Mouse (Mus musculus): ENCODE results near the gene Stat5b. TPM values are rescaled to one million over a fixed set of nuclear protein-coding genes. Genes with fewer than 3 reads are reported as not detected.

Gene Stat5b
- polyA plus RNA-seq, 1 experiment from 2014 or later, result 22.5 TPM

DNA sequence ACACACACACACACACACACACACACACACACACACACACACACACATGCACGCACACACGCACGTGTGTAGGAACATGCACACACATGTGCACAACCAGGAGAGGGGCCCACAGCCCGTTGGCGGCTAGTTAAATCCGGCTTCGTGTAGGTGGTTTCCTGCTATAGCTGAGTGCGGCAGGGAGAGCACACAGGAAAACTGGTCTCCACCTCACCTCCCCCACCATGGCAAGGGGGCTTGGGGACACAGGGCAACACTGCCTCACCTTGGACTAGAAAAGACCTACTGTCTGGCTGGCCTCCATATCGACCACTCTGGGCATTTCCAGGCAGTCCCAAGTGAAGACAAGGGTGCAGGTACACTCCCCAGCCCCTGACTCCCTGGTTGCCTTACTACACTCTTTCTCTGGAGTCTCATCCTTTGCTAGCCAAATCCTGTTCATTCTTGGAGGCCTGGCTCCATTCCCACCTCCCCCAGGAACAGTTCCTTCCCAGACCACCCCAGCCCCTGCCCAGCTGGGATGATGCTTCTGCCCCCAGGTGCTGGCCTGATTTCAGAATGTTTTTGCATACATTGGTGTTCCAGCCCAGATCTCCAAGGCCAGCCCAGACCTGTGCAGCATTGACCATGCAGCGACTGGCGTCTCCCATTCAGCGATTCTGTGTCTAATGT lies 96.4 kb downstream of the Stat5b start:
- no peak overlapping the region for H3K9ac ChIP-seq (replicated peaks; ENCODE audit: low read length)
- H3K4me1 ChIP-seq (ENCODE audit: insufficient read depth, low read length), result peaks cover 8% of the 10 kb centered on the region; the same call in 1 of the 2 replicates
- 84% methylated on average over 12 of the region's 12 CpGs for WGBS
- H3K4me2 ChIP-seq (replicated peaks; ENCODE audit: low read depth, low read length), result no peak overlapping the region
- peaks cover 12% of the 10 kb centered on the region for H3K27me3 ChIP-seq (ENCODE audit: insufficient read depth, low read length)
- H3K9me3 ChIP-seq (ENCODE audit: low read length), result no peaks in the 10 kb centered on the region
- H3K4me3 ChIP-seq (ENCODE audit: low read length), result no peak overlapping the region
- no peak overlapping the region for H3K27ac ChIP-seq (ENCODE audit: low read length)
- no peaks in the 10 kb centered on the region for H3K36me3 ChIP-seq (ENCODE audit: insufficient read depth, low read length)
- ATAC-seq (ENCODE audit: low FRiP score, low TSS enrichment), result no peak

DNA sequence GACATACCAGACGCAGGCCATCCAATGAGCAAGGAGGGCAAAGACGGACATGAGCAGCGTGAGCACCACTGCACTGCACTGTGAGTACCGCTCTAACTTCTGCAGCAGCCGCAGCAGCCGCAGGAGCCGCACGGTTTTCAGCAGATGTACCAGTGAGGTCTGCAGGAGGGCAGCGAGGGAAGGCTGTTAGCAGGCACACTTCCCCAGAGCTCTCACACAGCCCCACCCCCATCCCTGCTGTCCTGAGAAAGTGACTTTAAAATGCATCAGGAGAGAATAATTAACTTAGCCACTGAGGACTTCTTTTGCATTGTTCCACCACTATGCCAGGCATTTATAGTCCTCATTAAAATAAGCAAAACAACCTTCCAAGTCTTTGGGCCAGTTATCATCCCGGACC lies 98.2 kb downstream of the Stat5b start:
- ATAC-seq (ENCODE audit: low FRiP score, low TSS enrichment), result peak; percentile 63; the same call in 1 of the 2 replicates
- no peaks in the 10 kb centered on the region for H3K9me3 ChIP-seq (ENCODE audit: low read length)
- H3K4me1 ChIP-seq (ENCODE audit: insufficient read depth, low read length), result peaks cover 6% of the 10 kb centered on the region; the same call in 1 of the 2 replicates
- H3K4me2 ChIP-seq (replicated peaks; ENCODE audit: low read depth, low read length), result no peak overlapping the region
- H3K4me3 ChIP-seq (ENCODE audit: low read length), result no peak overlapping the region
- 0 out of 2 replicates have a peak, but pooled peaks cover 10% of the 10 kb centered on the region for H3K27me3 ChIP-seq (ENCODE audit: insufficient read depth, low read length)
- no peaks in the 10 kb centered on the region for H3K36me3 ChIP-seq (ENCODE audit: insufficient read depth, low read length)
- H3K27ac ChIP-seq (ENCODE audit: low read length), result no peak overlapping the region
- 27% methylated on average over 10 of the region's 10 CpGs for WGBS
- H3K9ac ChIP-seq (replicated peaks; ENCODE audit: low read length), result no peak overlapping the region

DNA sequence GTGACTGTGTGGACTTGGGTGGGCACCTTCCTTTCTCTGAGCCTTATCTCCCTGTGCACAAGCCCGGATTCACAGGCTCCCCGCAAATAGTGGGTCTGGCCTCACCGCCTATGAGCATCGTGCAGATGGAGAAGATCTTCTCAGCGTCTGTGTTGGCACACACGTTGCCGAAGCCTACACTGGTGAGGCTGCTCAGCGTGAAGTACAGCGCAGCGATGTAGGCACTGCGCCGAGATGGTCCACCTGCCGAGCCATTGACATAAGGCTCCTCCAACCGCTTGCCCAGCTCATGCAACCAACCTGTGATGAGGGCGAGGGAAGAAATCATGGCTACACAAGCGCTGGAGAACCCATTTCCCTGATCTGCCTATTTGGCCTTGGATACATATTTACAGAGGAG lies 100.4 kb downstream of the Stat5b start:
- 90% methylated on average over 16 of the region's 16 CpGs for WGBS
- Histone ChIP-seq H3K4me1 (ENCODE audit: insufficient read depth, low read length) (peaks cover 6% of the 10 kb centered on the region; the same call in 1 of the 2 replicates), H3K9me3 (ENCODE audit: low read length) (no peaks in the 10 kb centered on the region), H3K27me3 (ENCODE audit: insufficient read depth, low read length) (0 out of 2 replicates have a peak, but pooled peaks cover 10% of the 10 kb centered on the region), H3K36me3 (ENCODE audit: insufficient read depth, low read length) (no peaks in the 10 kb centered on the region), H3K4me2 (replicated peaks; ENCODE audit: low read depth, low read length) (no peak overlapping the region), H3K4me3 (ENCODE audit: low read length) (no peak overlapping the region), H3K27ac (ENCODE audit: low read length) (no peak overlapping the region), H3K9ac (replicated peaks; ENCODE audit: low read length) (no peak overlapping the region)
- ATAC-seq (ENCODE audit: low FRiP score, low TSS enrichment), result no peak

DNA sequence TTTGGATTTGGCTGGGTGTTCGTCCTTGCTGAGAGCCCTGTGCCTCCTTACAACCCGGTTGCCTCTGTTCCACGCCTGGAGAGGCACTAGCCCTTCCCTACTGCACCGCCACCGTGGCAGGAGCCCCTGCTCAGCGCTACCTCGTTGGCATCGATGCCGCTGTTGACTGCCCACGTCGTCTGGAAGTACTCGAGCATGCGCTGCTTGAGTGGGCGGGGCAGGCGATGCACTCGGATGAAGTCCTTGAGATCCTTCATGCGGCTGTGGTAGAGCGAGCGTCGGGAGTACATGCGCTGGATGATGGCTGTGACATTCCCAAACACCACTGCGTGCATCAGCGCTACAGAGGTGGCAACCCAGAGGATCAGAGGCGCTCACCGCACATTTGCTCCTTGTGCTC lies 101.1 kb downstream of the Stat5b start:
- no peak for ATAC-seq (ENCODE audit: low FRiP score, low TSS enrichment)
- Histone ChIP-seq H3K9me3 (ENCODE audit: low read length) (no peaks in the 10 kb centered on the region), H3K27ac (ENCODE audit: low read length) (no peak overlapping the region), H3K4me3 (ENCODE audit: low read length) (no peak overlapping the region), H3K4me2 (replicated peaks; ENCODE audit: low read depth, low read length) (no peak overlapping the region), H3K9ac (replicated peaks; ENCODE audit: low read length) (no peak overlapping the region), H3K27me3 (ENCODE audit: insufficient read depth, low read length) (0 out of 2 replicates have a peak, but pooled peaks cover 10% of the 10 kb centered on the region), H3K36me3 (ENCODE audit: insufficient read depth, low read length) (no peaks in the 10 kb centered on the region), H3K4me1 (ENCODE audit: insufficient read depth, low read length) (peaks cover 6% of the 10 kb centered on the region; the same call in 1 of the 2 replicates)
- 44% methylated on average over 25 of the region's 25 CpGs for WGBS

DNA sequence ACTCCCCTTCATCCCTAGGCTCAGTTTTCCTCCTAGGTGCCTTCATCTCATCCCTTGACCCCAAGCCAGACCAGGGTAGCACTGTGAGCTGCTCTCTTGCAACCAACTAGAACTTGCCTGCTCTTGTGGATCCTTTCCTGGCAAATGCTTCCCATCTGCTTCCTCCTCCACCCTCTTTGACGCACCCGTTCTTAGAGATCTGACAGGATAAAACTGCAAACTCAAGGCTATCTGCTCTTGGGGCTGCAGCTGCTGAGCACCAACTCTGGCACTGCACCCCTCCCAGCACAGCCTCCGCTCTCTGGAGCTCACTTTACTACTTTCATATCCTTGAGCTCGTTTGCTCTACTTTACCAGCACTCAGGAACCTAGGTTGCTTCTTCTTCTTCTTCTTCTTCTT lies 101.9 kb downstream of the Stat5b start:
- Histone ChIP-seq H3K4me2 (replicated peaks; ENCODE audit: low read depth, low read length) (no peak overlapping the region), H3K27me3 (ENCODE audit: insufficient read depth, low read length) (0 out of 2 replicates have a peak, but pooled peaks cover 10% of the 10 kb centered on the region), H3K9ac (replicated peaks; ENCODE audit: low read length) (no peak overlapping the region), H3K9me3 (ENCODE audit: low read length) (no peaks in the 10 kb centered on the region), H3K27ac (ENCODE audit: low read length) (no peak overlapping the region), H3K4me3 (ENCODE audit: low read length) (no peak overlapping the region), H3K36me3 (ENCODE audit: insufficient read depth, low read length) (no peaks in the 10 kb centered on the region), H3K4me1 (ENCODE audit: insufficient read depth, low read length) (peaks cover 6% of the 10 kb centered on the region; the same call in 1 of the 2 replicates)
- ATAC-seq (ENCODE audit: low FRiP score, low TSS enrichment), result no peak
- 72% methylated on average over 4 of the region's 4 CpGs for WGBS

DNA sequence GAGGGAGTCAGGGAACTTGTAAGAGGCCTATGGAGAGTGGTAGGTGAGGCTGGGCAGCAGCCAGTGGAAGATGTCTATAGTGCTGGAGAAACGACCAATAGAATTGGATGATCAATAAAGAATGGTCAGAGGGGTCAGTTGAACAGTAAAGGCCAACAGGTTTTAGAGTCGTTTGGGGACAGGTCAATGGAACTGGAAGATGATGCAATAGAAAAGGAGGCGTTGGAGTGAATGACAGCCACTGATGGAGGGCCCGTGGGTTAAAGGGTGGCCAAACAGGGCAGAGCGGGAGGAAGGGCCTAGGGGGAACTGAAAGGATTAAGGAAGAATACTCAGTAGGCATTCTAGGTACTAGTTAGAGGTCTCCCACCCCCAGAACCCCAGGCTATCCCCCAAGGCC lies 103.4 kb downstream of the Stat5b start:
- Histone ChIP-seq H3K4me1 (ENCODE audit: insufficient read depth, low read length) (peaks cover 2% of the 10 kb centered on the region; the same call in 1 of the 2 replicates), H3K4me3 (ENCODE audit: low read length) (no peak overlapping the region), H3K27me3 (ENCODE audit: insufficient read depth, low read length) (0 out of 2 replicates have a peak, but pooled peaks cover 10% of the 10 kb centered on the region), H3K9me3 (ENCODE audit: low read length) (no peaks in the 10 kb centered on the region), H3K4me2 (replicated peaks; ENCODE audit: low read depth, low read length) (no peak overlapping the region), H3K9ac (replicated peaks; ENCODE audit: low read length) (no peak overlapping the region), H3K27ac (ENCODE audit: low read length) (no peak overlapping the region), H3K36me3 (ENCODE audit: insufficient read depth, low read length) (no peaks in the 10 kb centered on the region)
- 57% methylated on average over 5 of the region's 5 CpGs for WGBS
- no peak for ATAC-seq (ENCODE audit: low FRiP score, low TSS enrichment)

DNA sequence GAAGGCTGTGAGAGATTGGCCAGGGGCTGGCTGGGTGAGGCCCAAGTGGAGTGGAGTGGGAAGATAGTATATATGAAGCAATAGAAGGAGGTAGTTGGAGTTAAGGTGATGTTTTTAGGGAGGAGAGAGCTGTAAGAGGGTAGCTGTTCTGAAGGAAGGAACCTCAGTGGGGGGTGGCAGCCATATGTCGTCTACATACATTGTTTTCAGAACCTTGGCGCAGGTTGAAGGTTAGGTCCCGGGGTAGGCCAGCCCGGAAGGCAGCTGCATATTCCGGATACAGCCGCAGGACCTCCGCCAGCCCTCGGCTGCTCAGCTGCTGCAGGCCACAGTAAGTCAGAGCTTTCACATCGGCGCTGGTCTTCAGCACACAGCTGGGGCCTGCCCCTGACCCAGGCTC lies 104.0 kb downstream of the Stat5b start:
- Histone ChIP-seq H3K9ac (replicated peaks; ENCODE audit: low read length) (no peak overlapping the region), H3K4me1 (ENCODE audit: insufficient read depth, low read length) (no peaks in the 10 kb centered on the region), H3K36me3 (ENCODE audit: insufficient read depth, low read length) (no peaks in the 10 kb centered on the region), H3K27me3 (ENCODE audit: insufficient read depth, low read length) (0 out of 2 replicates have a peak, but pooled peaks cover 10% of the 10 kb centered on the region), H3K9me3 (ENCODE audit: low read length) (no peaks in the 10 kb centered on the region), H3K4me2 (replicated peaks; ENCODE audit: low read depth, low read length) (no peak overlapping the region), H3K4me3 (ENCODE audit: low read length) (no peak overlapping the region), H3K27ac (ENCODE audit: low read length) (no peak overlapping the region)
- no peak for ATAC-seq (ENCODE audit: low FRiP score, low TSS enrichment)
- 75% methylated on average over 10 of the region's 10 CpGs for WGBS

DNA sequence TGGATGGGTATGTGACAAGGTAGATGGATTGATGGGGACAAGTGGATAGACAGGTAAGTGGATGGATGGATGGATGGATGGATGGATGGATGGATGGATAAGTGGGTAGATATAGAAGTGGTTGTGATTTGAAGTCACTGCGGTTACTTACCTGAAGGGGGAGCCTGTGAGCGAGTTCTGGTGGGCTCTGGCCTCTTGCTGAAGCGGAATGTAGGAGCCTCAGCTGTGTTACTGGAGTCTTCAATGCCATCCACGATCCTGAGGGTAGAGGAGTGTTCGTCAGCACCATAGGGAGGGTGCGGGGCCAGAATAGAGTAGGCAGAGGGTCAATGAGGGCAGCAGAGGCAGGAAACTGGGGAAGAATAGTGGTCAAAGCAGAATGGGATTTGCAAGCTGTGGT lies 105.4 kb downstream of the Stat5b start:
- no peaks in the 10 kb centered on the region for H3K36me3 ChIP-seq (ENCODE audit: insufficient read depth, low read length)
- WGBS, result 16% methylated on average over 6 of the region's 6 CpGs
- H3K9ac ChIP-seq (replicated peaks; ENCODE audit: low read length), result no peak overlapping the region
- no peak overlapping the region for H3K27ac ChIP-seq (ENCODE audit: low read length)
- ATAC-seq (ENCODE audit: low FRiP score, low TSS enrichment), result 0 out of 2 replicates have a peak, but pooled peaks have one; percentile 44
- H3K4me2 ChIP-seq (replicated peaks; ENCODE audit: low read depth, low read length), result no peak overlapping the region
- H3K27me3 ChIP-seq (ENCODE audit: insufficient read depth, low read length), result 0 out of 2 replicates have a peak, but pooled peaks cover 10% of the 10 kb centered on the region
- H3K4me1 ChIP-seq (ENCODE audit: insufficient read depth, low read length), result no peaks in the 10 kb centered on the region
- no peak overlapping the region for H3K4me3 ChIP-seq (ENCODE audit: low read length)
- no peaks in the 10 kb centered on the region for H3K9me3 ChIP-seq (ENCODE audit: low read length)

DNA sequence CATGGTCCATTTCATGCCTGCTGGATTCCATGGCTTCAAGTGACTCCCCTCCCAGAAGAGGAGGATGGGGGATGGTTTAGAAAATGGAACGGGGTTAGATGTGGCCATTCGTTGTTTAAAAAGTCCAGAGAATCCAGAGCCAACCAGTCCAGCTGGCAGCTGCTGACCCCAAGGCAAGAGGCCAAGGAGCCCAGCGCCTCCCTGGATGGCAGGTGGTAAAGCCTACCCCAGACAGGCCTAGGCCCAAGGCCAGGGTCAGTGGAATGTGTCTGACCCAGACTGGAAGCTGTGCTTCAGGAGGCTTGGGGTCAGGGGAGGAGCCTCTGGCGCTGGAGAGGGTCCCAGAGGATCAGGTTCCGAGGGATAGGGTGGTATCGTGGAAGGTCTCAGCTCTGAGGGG lies 109.2 kb downstream of the Stat5b start:
- Histone ChIP-seq H3K27me3 (ENCODE audit: insufficient read depth, low read length) (no peaks in the 10 kb centered on the region), H3K9ac (replicated peaks; ENCODE audit: low read length) (no peak overlapping the region), H3K36me3 (ENCODE audit: insufficient read depth, low read length) (no peaks in the 10 kb centered on the region), H3K9me3 (ENCODE audit: low read length) (no peaks in the 10 kb centered on the region), H3K4me3 (ENCODE audit: low read length) (no peak overlapping the region), H3K27ac (ENCODE audit: low read length) (no peak overlapping the region), H3K4me1 (ENCODE audit: insufficient read depth, low read length) (peaks cover 10% of the 10 kb centered on the region), H3K4me2 (replicated peaks; ENCODE audit: low read depth, low read length) (no peak overlapping the region)
- 55% methylated on average over 6 of the region's 6 CpGs for WGBS
- no peak for ATAC-seq (ENCODE audit: low FRiP score, low TSS enrichment)

DNA sequence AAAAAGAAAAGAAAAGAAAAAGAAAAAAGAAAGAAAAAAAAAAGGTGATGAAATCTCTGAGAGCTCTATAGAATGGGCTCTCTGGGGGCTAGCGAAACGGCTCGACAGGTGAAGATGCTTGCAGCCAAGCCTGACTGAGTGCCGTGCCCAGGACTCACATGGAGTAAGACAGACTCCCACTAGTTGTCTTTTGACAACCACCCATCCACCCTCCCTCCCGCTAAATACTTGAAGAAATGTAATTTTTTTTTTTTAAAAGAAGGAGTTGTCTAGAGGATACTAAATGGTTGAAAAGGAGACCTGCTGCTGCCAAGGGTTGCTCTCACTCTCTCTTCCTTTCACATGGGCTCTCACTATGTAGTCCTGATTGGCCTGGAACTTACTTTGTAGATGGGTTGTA lies 111.8 kb downstream of the Stat5b start:
- H3K27ac ChIP-seq (ENCODE audit: low read length), result no peak overlapping the region
- H3K4me3 ChIP-seq (ENCODE audit: low read length), result peak overlapping the region; percentile 99
- WGBS, result 17% methylated on average over 5 of the region's 5 CpGs
- peaks cover 18% of the 10 kb centered on the region for H3K4me1 ChIP-seq (ENCODE audit: insufficient read depth, low read length)
- H3K4me2 ChIP-seq (replicated peaks; ENCODE audit: low read depth, low read length), result peak overlapping the region; percentile 72
- H3K27me3 ChIP-seq (ENCODE audit: insufficient read depth, low read length), result no peaks in the 10 kb centered on the region
- ATAC-seq (ENCODE audit: low FRiP score, low TSS enrichment), result no peak
- H3K9ac ChIP-seq (replicated peaks; ENCODE audit: low read length), result no peak overlapping the region
- H3K9me3 ChIP-seq (ENCODE audit: low read length), result no peaks in the 10 kb centered on the region
- no peaks in the 10 kb centered on the region for H3K36me3 ChIP-seq (ENCODE audit: insufficient read depth, low read length)
